Mouse (Mus musculus): Measurements from ENCODE around the gene Gm853. TPM values are rescaled to one million over a fixed set of nuclear protein-coding genes. Genes with fewer than 3 reads are reported as not detected.
A peak's percentile ranks its signal among the peaks of the same experiment; 100 is the strongest.

Gm853 gene
- polyA plus RNA-seq, 2 experiments = not detected

DNA sequence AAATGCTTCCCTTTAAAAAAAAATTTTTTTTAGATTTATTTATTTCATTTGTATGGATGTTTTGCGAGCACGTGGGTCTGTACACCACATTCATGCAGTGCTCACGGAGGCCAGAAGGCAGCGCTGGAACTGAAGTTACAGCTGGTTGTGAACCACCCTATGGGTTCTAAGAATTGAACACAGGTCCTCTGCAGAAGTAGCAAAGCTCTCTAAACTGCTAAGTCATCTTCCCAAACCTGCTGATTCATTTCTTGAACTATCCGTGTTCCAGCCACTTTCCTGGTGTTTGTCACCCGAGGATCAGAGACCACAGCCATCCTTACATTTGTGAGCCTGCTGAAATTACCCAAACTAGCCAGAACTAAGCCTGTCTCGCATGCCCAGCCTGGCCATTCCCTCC lies 9.8 kb downstream of the Gm853 start:
- peak overlapping the region; percentile 21 for H3K27ac ChIP-seq
- DNase-seq (ENCODE audit: low read depth in 3 of 3, low spot score in 3 of 3) = peak in 2 of 3 experiments; percentile 28 to 52
- TF ChIP-seq EP300 (IDR thresholded peaks at IDR 0.05; ENCODE audit: low read depth) = no peak
- TF ChIP-seq CTCF (IDR thresholded peaks at IDR 0.05; ENCODE audit: low read depth) = peak; percentile 26; the same call in 1 of the 2 replicates

DNA sequence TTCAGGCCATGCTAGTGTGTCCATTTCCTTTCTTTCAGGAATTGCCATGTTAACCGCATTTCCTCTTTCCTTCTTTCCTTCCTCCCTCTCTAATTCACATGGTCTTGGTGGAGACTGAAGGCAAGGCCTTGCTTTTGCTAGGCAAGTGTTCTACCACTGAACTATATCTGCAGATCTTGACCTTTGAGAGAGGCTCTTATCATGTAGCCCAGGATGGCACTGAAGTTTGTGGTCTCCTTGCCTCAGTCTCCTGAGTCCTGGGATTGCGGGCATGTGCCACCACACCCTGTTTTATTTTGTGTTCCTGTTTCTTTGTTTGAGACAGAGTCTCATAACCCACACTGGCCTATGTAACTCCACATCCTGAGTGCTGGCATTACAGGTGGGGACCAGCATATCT lies 10.3 kb downstream of the Gm853 start:
- no peaks in the 10 kb centered on the region for H3K9me3 ChIP-seq (ENCODE audit: control insufficient read depth, low read length)
- peaks cover 30 to 35% of the 10 kb centered on the region in 2 experiments for H3K4me1 ChIP-seq (replicated peaks; ENCODE audit: control insufficient read depth in 2 of 2, insufficient read depth in 2 of 2, low read length in 1 of 2)
- no peaks in the 10 kb centered on the region for H3K27me3 ChIP-seq (ENCODE audit: control insufficient read depth, insufficient read depth, low read length)
- H3K4me3 ChIP-seq (ENCODE audit: insufficient read depth in 1 of 2, low read depth in 2 of 2, low read length in 2 of 2) = no peak overlapping the region
- H3K4me2 ChIP-seq (ENCODE audit: low read depth) = no peak overlapping the region; the same call in 1 of the 2 replicates
- DNase-seq (ENCODE audit: low read depth in 3 of 3, low spot score in 3 of 3) (no peak), ATAC-seq (ENCODE audit: insufficient read depth) (peak; percentile 44; the same call in 1 of the 2 replicates)
- 0 out of 2 replicates have a peak overlapping the region, but pooled peaks have one; percentile 12 for H3K9ac ChIP-seq (replicated peaks)
- peak overlapping the region; percentile 21 for H3K27ac ChIP-seq
- TF ChIP-seq CTCF (IDR thresholded peaks at IDR 0.05; ENCODE audit: low read depth) (no peak), EP300 (IDR thresholded peaks at IDR 0.05; ENCODE audit: low read depth) (peak; percentile 14; the same call in 1 of the 2 replicates)
- WGBS (ENCODE audit: insufficient replicate concordance) = 55% methylated on average over 2 of the region's 2 CpGs
- no peaks in the 10 kb centered on the region for H3K36me3 ChIP-seq (replicated peaks; ENCODE audit: control insufficient read depth, insufficient read depth, low read depth)

More for the DNA sequence above, 9.8 kb downstream of the Gm853 start:
- WGBS (ENCODE audit: insufficient replicate concordance) = 53% methylated on average over 7 of the region's 7 CpGs
- H3K9ac ChIP-seq (replicated peaks) = no peak overlapping the region
- no peaks in the 10 kb centered on the region for H3K27me3 ChIP-seq (ENCODE audit: control insufficient read depth, insufficient read depth, low read length)
- H3K36me3 ChIP-seq (replicated peaks; ENCODE audit: control insufficient read depth, insufficient read depth, low read depth) = no peaks in the 10 kb centered on the region
- peaks cover 30 to 35% of the 10 kb centered on the region in 2 experiments for H3K4me1 ChIP-seq (replicated peaks; ENCODE audit: control insufficient read depth in 2 of 2, insufficient read depth in 2 of 2, low read length in 1 of 2)
- ATAC-seq (ENCODE audit: insufficient read depth) = peak; percentile 47; the same call in 1 of the 2 replicates
- H3K4me3 ChIP-seq (ENCODE audit: insufficient read depth in 1 of 2, low read depth in 2 of 2, low read length in 2 of 2) = no peak overlapping the region
- H3K4me2 ChIP-seq (ENCODE audit: low read depth) = no peak overlapping the region; the same call in 1 of the 2 replicates
- H3K9me3 ChIP-seq (ENCODE audit: control insufficient read depth, low read length) = no peaks in the 10 kb centered on the region

DNA sequence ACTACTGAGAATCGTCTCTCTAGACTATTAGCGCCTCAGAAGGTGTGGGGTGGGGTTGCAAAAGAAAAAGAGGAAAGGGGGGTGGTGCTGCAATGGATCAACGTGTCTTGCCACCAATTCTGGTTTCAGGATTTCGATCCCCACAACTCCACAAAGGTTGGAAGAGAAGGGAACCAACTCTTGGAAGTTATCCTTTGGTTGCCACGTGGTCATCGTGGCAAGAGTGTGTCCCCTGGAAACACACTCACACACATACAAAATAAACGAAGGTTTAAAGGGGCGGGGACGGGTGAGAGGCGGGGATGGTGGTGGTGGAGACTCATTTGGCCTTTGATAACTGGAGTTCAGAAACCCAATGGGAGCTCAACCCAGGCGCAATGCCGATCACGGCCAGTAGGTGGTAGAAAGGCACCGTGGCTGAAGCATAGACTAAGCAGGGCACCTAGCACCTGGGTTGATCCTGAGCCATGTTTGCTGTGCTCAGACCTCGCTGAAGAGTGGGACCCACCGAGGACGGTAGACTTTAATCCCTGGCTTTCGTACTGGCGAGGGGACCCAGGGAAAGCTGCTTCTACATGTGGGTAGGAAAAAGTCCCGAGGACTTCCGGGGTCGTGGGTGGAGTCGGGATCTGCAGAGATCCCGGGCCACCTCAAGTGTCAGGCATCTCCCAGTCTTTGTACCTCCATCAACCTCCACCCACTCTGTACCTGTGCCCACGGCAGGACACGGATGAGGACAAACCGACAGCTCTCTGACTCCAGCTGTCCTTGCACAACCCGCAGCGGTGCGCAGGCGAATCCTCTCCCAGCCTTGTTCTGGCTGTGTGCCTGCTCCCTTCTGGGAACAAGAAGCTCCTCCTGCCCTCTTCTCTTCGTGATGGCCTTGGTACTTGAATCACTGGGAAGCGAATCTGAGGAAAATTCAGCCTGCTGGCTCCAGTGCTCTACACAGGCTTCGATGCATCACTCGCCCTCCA lies 23.2 kb downstream of the Gm853 start:
- no peaks in the 10 kb centered on the region for H3K36me3 ChIP-seq (replicated peaks; ENCODE audit: control insufficient read depth, insufficient read depth, low read depth)
- H3K27me3 ChIP-seq (ENCODE audit: control insufficient read depth, insufficient read depth, low read length) = peaks cover 17% of the 10 kb centered on the region
- 17% methylated on average over 35 of the region's 35 CpGs for WGBS (ENCODE audit: insufficient replicate concordance)
- TF ChIP-seq CTCF (IDR thresholded peaks at IDR 0.05; ENCODE audit: low read depth) (peak; percentile 99), EP300 (IDR thresholded peaks at IDR 0.05; ENCODE audit: low read depth) (no peak)
- H3K27ac ChIP-seq = no peak overlapping the region
- H3K4me3 ChIP-seq (ENCODE audit: insufficient read depth in 1 of 2, low read depth in 2 of 2, low read length in 2 of 2) = no peak overlapping the region
- H3K4me1 ChIP-seq (replicated peaks; ENCODE audit: control insufficient read depth in 2 of 2, insufficient read depth in 2 of 2, low read length in 1 of 2) = no peaks in the 10 kb centered on the region
- peak overlapping the region; percentile 23; the same call in 1 of the 2 replicates for H3K4me2 ChIP-seq (ENCODE audit: low read depth)
- peak; percentile 41 to 64 (median 42) for DNase-seq (ENCODE audit: low read depth in 3 of 3, low spot score in 3 of 3)
- ATAC-seq (ENCODE audit: insufficient read depth) = peak; percentile 68
- no peaks in the 10 kb centered on the region for H3K9me3 ChIP-seq (ENCODE audit: control insufficient read depth, low read length)
- no peak overlapping the region for H3K9ac ChIP-seq (replicated peaks)

DNA sequence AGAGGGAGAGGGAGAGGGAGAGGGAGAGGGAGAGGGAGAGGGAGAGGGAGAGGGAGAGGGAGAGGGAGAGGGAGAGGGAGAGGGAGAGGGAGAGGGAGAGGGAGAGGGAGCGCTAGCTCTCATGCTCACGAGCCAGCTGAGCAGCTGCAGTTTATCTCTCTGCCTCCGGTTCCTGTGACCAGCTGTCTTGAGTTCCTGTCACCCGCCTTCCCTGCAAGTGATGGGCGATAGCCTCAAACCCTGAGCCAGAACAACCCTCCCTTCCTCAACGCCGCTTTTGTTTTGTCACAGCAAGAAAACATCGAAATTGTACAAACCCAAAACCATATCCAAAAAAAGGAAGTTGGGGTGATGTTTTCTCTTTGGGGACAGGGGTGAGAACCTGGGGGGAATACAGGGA lies 25.7 kb downstream of the Gm853 start:
- Histone ChIP-seq H3K36me3 (replicated peaks; ENCODE audit: control insufficient read depth, insufficient read depth, low read depth) (no peaks in the 10 kb centered on the region), H3K9me3 (ENCODE audit: control insufficient read depth, low read length) (no peaks in the 10 kb centered on the region), H3K4me3 (ENCODE audit: insufficient read depth in 1 of 2, low read depth in 2 of 2, low read length in 2 of 2) (no peak overlapping the region), H3K27me3 (ENCODE audit: control insufficient read depth, insufficient read depth, low read length) (peaks cover 17% of the 10 kb centered on the region), H3K4me2 (ENCODE audit: low read depth) (no peak overlapping the region), H3K9ac (replicated peaks) (no peak overlapping the region), H3K27ac (no peak overlapping the region), H3K4me1 (replicated peaks; ENCODE audit: control insufficient read depth in 2 of 2, insufficient read depth in 2 of 2, low read length in 1 of 2) (no peaks in the 10 kb centered on the region)
- 47% methylated on average over 8 of the region's 8 CpGs for WGBS (ENCODE audit: insufficient replicate concordance)
- ATAC-seq (ENCODE audit: insufficient read depth) (no peak), DNase-seq (ENCODE audit: low read depth in 3 of 3, low spot score in 3 of 3) (no peak)
- TF ChIP-seq EP300 (IDR thresholded peaks at IDR 0.05; ENCODE audit: low read depth) (no peak), CTCF (IDR thresholded peaks at IDR 0.05; ENCODE audit: low read depth) (no peak)

DNA sequence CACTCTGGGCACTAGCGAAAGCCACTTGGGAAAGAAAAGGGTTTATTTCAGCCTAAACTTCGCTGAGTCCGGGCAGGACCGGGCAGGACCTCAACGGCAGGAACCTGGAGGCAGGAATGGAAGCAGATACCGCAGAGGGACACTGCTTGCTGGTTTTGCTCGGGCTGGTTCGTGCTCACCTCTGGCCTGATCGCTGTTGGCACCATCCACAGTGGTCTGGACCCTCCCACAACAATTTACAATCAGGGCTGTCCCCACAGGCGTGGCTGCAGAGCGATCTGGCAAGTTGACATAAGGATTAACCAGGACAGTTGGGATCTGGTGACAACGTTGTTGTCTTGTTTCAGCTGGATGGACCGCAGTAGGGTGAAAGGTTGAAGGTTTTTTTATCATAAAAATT lies 26.3 kb downstream of the Gm853 start:
- Histone ChIP-seq H3K36me3 (replicated peaks; ENCODE audit: control insufficient read depth, insufficient read depth, low read depth) (no peaks in the 10 kb centered on the region), H3K27ac (no peak overlapping the region), H3K4me1 (replicated peaks; ENCODE audit: control insufficient read depth in 2 of 2, insufficient read depth in 2 of 2, low read length in 1 of 2) (no peaks in the 10 kb centered on the region), H3K27me3 (ENCODE audit: control insufficient read depth, insufficient read depth, low read length) (peaks cover 17% of the 10 kb centered on the region), H3K4me2 (ENCODE audit: low read depth) (no peak overlapping the region), H3K4me3 (ENCODE audit: insufficient read depth in 1 of 2, low read depth in 2 of 2, low read length in 2 of 2) (no peak overlapping the region), H3K9ac (replicated peaks) (no peak overlapping the region), H3K9me3 (ENCODE audit: control insufficient read depth, low read length) (no peaks in the 10 kb centered on the region)
- no peak for TF ChIP-seq EP300 (IDR thresholded peaks at IDR 0.05; ENCODE audit: low read depth)
- no peak for TF ChIP-seq CTCF (IDR thresholded peaks at IDR 0.05; ENCODE audit: low read depth)
- DNase-seq (ENCODE audit: low read depth in 3 of 3, low spot score in 3 of 3) (no peak), ATAC-seq (ENCODE audit: insufficient read depth) (no peak)
- 62% methylated on average over 13 of the region's 13 CpGs for WGBS (ENCODE audit: insufficient replicate concordance)

All from liver, embryonic 14.5 days (tissue).